ENCODE assay signal across 8 mouse cellular contexts in genomic region chr12:69751864-69752341, GRCm38 (mm10). TPM values are rescaled to one million over a fixed set of nuclear protein-coding genes. Genes with fewer than 3 reads are reported as not detected.
A peak's percentile ranks its signal among the peaks of the same experiment; 100 is the strongest.
DNase-seq lines count a peak whose midpoint lies in the region; ATAC-seq and TF ChIP-seq lines count a peak whose summit lies in the region.
"Had no signal": no experiment of that assay in that cellular context is flagged by ENCODE, and none has a peak within 500 bp of the region (broad histone marks: within the 10 kb centered on the region; RNA-seq: fewer than 3 reads in every experiment).

No protein-coding gene starts in this region.

- no peaks in the 10 kb centered on the region for H3K9me3 ChIP-seq in heart, postnatal 0 days (replicated peaks; ENCODE audit: control insufficient read depth, low read length)
- H3K9me3 ChIP-seq in limb, embryonic 13.5 days, result no peaks in the 10 kb centered on the region
- H3K9me3 ChIP-seq: midbrain, embryonic 12.5 days had no signal

- no peak overlapping the region for H3K9ac ChIP-seq in heart, postnatal 0 days (replicated peaks; ENCODE audit: low read depth, low read length)
- H3K9ac ChIP-seq in limb, embryonic 13.5 days, result no peak overlapping the region; the same call in 1 of the 2 replicates
- H3K9ac ChIP-seq: midbrain, embryonic 12.5 days had no signal

- peak overlapping the region; percentile 66 for H3K27ac ChIP-seq in heart, postnatal 0 days (ENCODE audit: low read depth)
- no peak overlapping the region for H3K27ac ChIP-seq in limb, embryonic 13.5 days
- H3K27ac ChIP-seq: midbrain, embryonic 12.5 days had no signal

- no peaks in the 10 kb centered on the region for H3K27me3 ChIP-seq in heart, postnatal 0 days (ENCODE audit: control insufficient read depth, insufficient read depth, low read length)
- no peaks in the 10 kb centered on the region for H3K27me3 ChIP-seq in limb, embryonic 13.5 days
- H3K27me3 ChIP-seq: midbrain, embryonic 12.5 days had no signal

- ATAC-seq in heart, postnatal 0 days (ENCODE audit: insufficient read depth, low read depth), result peak; percentile 84
- 0 out of 2 replicates have a peak, but pooled peaks have one; percentile 48 for ATAC-seq in limb, embryonic 13.5 days (ENCODE audit: low FRiP score, low read depth)

- WGBS in heart, postnatal 0 days, result 34% methylated on average over 10 of the region's 10 CpGs
- 24% methylated on average over 10 of the region's 10 CpGs for WGBS in limb, embryonic 13.5 days

- H3K36me3 ChIP-seq in heart, postnatal 0 days (replicated peaks; ENCODE audit: control insufficient read depth, insufficient read depth, low read length), result peaks cover 20% of the 10 kb centered on the region
- H3K36me3 ChIP-seq in limb, embryonic 13.5 days, result no peaks in the 10 kb centered on the region
- H3K36me3 ChIP-seq: midbrain, embryonic 12.5 days had no signal

- peak; percentile 39 for DNase-seq in ES-CJ7 (ENCODE audit: low read depth, low spot score)
- peak; percentile 52 for DNase-seq in adrenal gland, postnatal 14 days
- peak; percentile 23 for DNase-seq in heart, postnatal 0 days (ENCODE audit: low spot score)
- DNase-seq in cerebellum, adult 9-10 months, result no peak
- no peak for DNase-seq in right cerebral cortex, postnatal 25 days
- no peak for DNase-seq in natural killer cell, adult 2 months (ENCODE audit: low spot score in 2 of 2)

- H3K4me3 ChIP-seq in heart, postnatal 0 days (ENCODE audit: low read depth, low read length), result no peak overlapping the region
- no peak overlapping the region for H3K4me3 ChIP-seq in limb, embryonic 13.5 days
- H3K4me3 ChIP-seq: midbrain, embryonic 12.5 days had no signal

- peaks cover 12% of the 10 kb centered on the region for H3K4me1 ChIP-seq in heart, postnatal 0 days (ENCODE audit: control insufficient read depth, insufficient read depth)
- peaks cover 12% of the 10 kb centered on the region for H3K4me1 ChIP-seq in limb, embryonic 13.5 days
- H3K4me1 ChIP-seq: midbrain, embryonic 12.5 days had no signal

- TF ChIP-seq CTCF in heart, postnatal 0 days (IDR thresholded peaks at IDR 0.05; ENCODE audit: low read depth), result no peak

- no peak overlapping the region for H3K4me2 ChIP-seq in heart, postnatal 0 days (ENCODE audit: low read depth, low read length)
- H3K4me2 ChIP-seq in limb, embryonic 13.5 days (replicated peaks), result peak overlapping the region; percentile 25
- H3K4me2 ChIP-seq: midbrain, embryonic 12.5 days had no signal

- no peak; the same call in none of the 2 replicates for TF ChIP-seq EP300 in heart, postnatal 0 days (IDR thresholded peaks at IDR 0.05; ENCODE audit: low read depth)

RNA-seq across cellular contexts. Expression of gene Atp5s, which starts 27.2 kb away (rescaled TPM):
- total RNA-seq in adrenal gland, postnatal 14 days (2021), result 13.9 and 20.8 TPM in 2 replicates
- 8.9 and 20.6 TPM in 2 replicates for total RNA-seq in heart, postnatal 0 days (2014; rRNA removed; ENCODE audit: low replicate concordance)
- 40.9 and 41.4 TPM in 2 replicates for polyA plus RNA-seq in heart, postnatal 0 days (2015; fragmentation: Nextera tagmentation; extraction: Ambion mirVana)
- polyA plus RNA-seq in limb, embryonic 13.5 days (2015; fragmentation: Nextera tagmentation; extraction: Ambion mirVana), result 30.5 and 37.3 TPM in 2 replicates

RNA-seq across cellular contexts. Expression of gene L2hgdh, which starts 27.2 kb away (rescaled TPM):
- total RNA-seq in adrenal gland, postnatal 14 days (2021), result 21.6 and 28.3 TPM in 2 replicates
- 22.0 and 24.7 TPM in 2 replicates for total RNA-seq in heart, postnatal 0 days (2014; rRNA removed; ENCODE audit: low replicate concordance)
- polyA plus RNA-seq in heart, postnatal 0 days (2015; fragmentation: Nextera tagmentation; extraction: Ambion mirVana), result 13.9 and 14.7 TPM in 2 replicates
- polyA plus RNA-seq in limb, embryonic 13.5 days (2015; fragmentation: Nextera tagmentation; extraction: Ambion mirVana), result 17.8 and 20.1 TPM in 2 replicates

RNA-seq across cellular contexts. Expression of gene Cdkl1, which starts 39.2 kb away (rescaled TPM):
- 3.0 and 5.0 TPM in 2 replicates for total RNA-seq in adrenal gland, postnatal 14 days (2021)
- 3.8 and 6.6 TPM in 2 replicates for total RNA-seq in heart, postnatal 0 days (2014; rRNA removed; ENCODE audit: low replicate concordance)
- 6.0 and 6.5 TPM in 2 replicates for polyA plus RNA-seq in heart, postnatal 0 days (2015; fragmentation: Nextera tagmentation; extraction: Ambion mirVana)
- polyA plus RNA-seq in limb, embryonic 13.5 days (2015; fragmentation: Nextera tagmentation; extraction: Ambion mirVana), result 1.2 and 1.3 TPM in 2 replicates

Comparison
In these comparisons a context has a peak if more than half of its experiments do, and no peak if none do; other contexts are left out.
1. DNase-seq: peak in ES-CJ7 (single experiment), adrenal gland, postnatal 14 days (single experiment) and heart, postnatal 0 days (single experiment); none in cerebellum, adult 9-10 months (single experiment), right cerebral cortex, postnatal 25 days (single experiment) and natural killer cell, adult 2 months (0 of 2).